Mouse (Mus musculus) myocyte (in vitro differentiated cells): ENCODE data around the gene Cmya5. TPM values are rescaled to one million over a fixed set of nuclear protein-coding genes. Genes with fewer than 3 reads are reported as not detected.

Experiments used
- H3K27me3 ChIP-seq: one replicate; pipeline ENCODE4 v1.6.1; 2011; ENCODE audit not compliant: control insufficient read depth, insufficient read depth, insufficient read length
- H3K36me3 ChIP-seq: one replicate; pipeline ENCODE4 v1.6.1; 2011; ENCODE audit not compliant: control insufficient read depth, insufficient read depth
- H3K4me2 ChIP-seq: one replicate; pipeline ENCODE4 v1.6.1; 2011; ENCODE audit warnings: low read depth, control low read depth
- H3K4me3 ChIP-seq: one replicate; pipeline ENCODE4 v1.5.1; 2011; ENCODE audit warnings: mild to moderate bottlenecking, control low read depth, moderate library complexity
- H3K79me2 ChIP-seq: one replicate; pipeline ENCODE4 v1.6.1; 2011; ENCODE audit not compliant: control insufficient read depth, insufficient read depth
- H3ac ChIP-seq: one replicate; pipeline ENCODE4 v1.6.1; 2011; ENCODE audit not compliant: control insufficient read depth, insufficient read length
- CEBPB ChIP-seq: IDR thresholded peaks from 2 replicates; pipeline ENCODE4 v1.6.1; 2011; ENCODE audit warnings: mild to moderate bottlenecking, moderate library complexity; ENCODE audit not compliant: poor library complexity, insufficient read depth, severe bottlenecking
- E2F4 ChIP-seq: IDR thresholded peaks from one replicate; pipeline ENCODE4 v1.6.1; 2011; ENCODE audit warnings: mild to moderate bottlenecking, control low read depth, moderate library complexity; ENCODE audit not compliant: insufficient read depth
- MAX ChIP-seq: IDR thresholded peaks from one replicate; pipeline ENCODE4 v1.6.1; 2011; ENCODE audit warnings: low read depth, mild to moderate bottlenecking, control low read depth
- MYOD1 ChIP-seq, 3 experiments: IDR thresholded peaks; one replicate each; pipeline ENCODE4 v1.6.1; 2011; ENCODE audit warnings: control low read depth in 2 of 3, low read depth in 2 of 3, mild to moderate bottlenecking in 2 of 3, moderate library complexity in 1 of 3; ENCODE audit not compliant: insufficient read length in 2 of 3, control insufficient read depth in 1 of 3
- MYOG ChIP-seq, 3 experiments: IDR thresholded peaks; one replicate each; pipeline ENCODE4 v1.6.1; 2011; ENCODE audit warnings: control low read depth in 2 of 3, low read depth in 2 of 3, mild to moderate bottlenecking in 2 of 3; ENCODE audit not compliant: insufficient read length in 2 of 3, control insufficient read depth in 1 of 3, insufficient read depth in 1 of 3
- POLR2A ChIP-seq: IDR thresholded peaks from one replicate; pipeline ENCODE4 v1.6.1; 2011; ENCODE audit warnings: low read depth, mild to moderate bottlenecking, control low read depth, moderate library complexity; ENCODE audit not compliant: insufficient read length
- POLR2AphosphoS2 ChIP-seq: IDR thresholded peaks from one replicate; pipeline ENCODE4 v1.6.1; 2011; ENCODE audit warnings: low read depth, control low read depth; ENCODE audit not compliant: insufficient read length
- REST ChIP-seq: IDR thresholded peaks from one replicate; pipeline ENCODE4 v1.6.1; 2011; ENCODE audit warnings: mild to moderate bottlenecking, control low read depth, moderate library complexity; ENCODE audit not compliant: insufficient read depth, insufficient read length
- SRF ChIP-seq: IDR thresholded peaks from one replicate; pipeline ENCODE4 v1.6.1; 2011; ENCODE audit warnings: low read depth; ENCODE audit not compliant: control insufficient read depth, insufficient read length
- TCF12 ChIP-seq: IDR thresholded peaks from one replicate; pipeline ENCODE4 v1.6.1; 2011; ENCODE audit warnings: mild to moderate bottlenecking, control low read depth; ENCODE audit not compliant: poor library complexity, insufficient read depth, severe bottlenecking
- TCF3 ChIP-seq: IDR thresholded peaks from one replicate; pipeline ENCODE4 v1.6.1; 2011; ENCODE audit warnings: low read depth, control low read depth; ENCODE audit not compliant: insufficient read length
- USF1 ChIP-seq: IDR thresholded peaks from one replicate; pipeline ENCODE4 v1.6.1; 2011; ENCODE audit warnings: low read depth, mild to moderate bottlenecking, control low read depth, moderate library complexity
- polyA plus RNA-seq: library from polyadenylated mRNA; unstranded; fragments of >200 nt; fragmentation: generic; extraction: Trizol; gene quantifications from one replicate; pipeline ENCODE4 v1.2.1, GENCODE M21; 2012; ENCODE audit warnings: missing spikeins

Cmya5 gene
- polyA plus RNA-seq, 1 experiment = 0.04 TPM

- TF ChIP-seq SRF (no peak), USF1 (no peak), TCF3 (no peak), TCF12 (no peak), POLR2AphosphoS2 (no peak), CEBPB (no peak), POLR2A (no peak), E2F4 (no peak), REST (no peak), MAX (no peak), MYOD1 (IDR thresholded peaks at IDR 0.05; ENCODE audit: control insufficient read depth in 1 of 3, insufficient read length in 2 of 3, low read depth in 2 of 3) (no peak), MYOG (IDR thresholded peaks at IDR 0.05; ENCODE audit: control insufficient read depth in 1 of 3, insufficient read depth in 1 of 3, insufficient read length in 2 of 3, low read depth in 2 of 3) (no peak)
- Histone ChIP-seq H3K79me2 (no peaks in the 10 kb centered on the region), H3ac (no peak overlapping the region), H3K4me2 (no peak overlapping the region), H3K36me3 (no peaks in the 10 kb centered on the region), H3K4me3 (no peak overlapping the region), H3K27me3 (no peaks in the 10 kb centered on the region)
These were observed 119.7 kb downstream of the Cmya5 start for GRCm38 (mm10) chr13:93024837-93025236.

GRCm38 (mm10) chr13:93022158-93022557, 122.4 kb downstream of the Cmya5 start:
- Histone ChIP-seq H3ac (no peak overlapping the region), H3K79me2 (no peaks in the 10 kb centered on the region), H3K27me3 (no peaks in the 10 kb centered on the region), H3K4me2 (no peak overlapping the region), H3K4me3 (no peak overlapping the region), H3K36me3 (no peaks in the 10 kb centered on the region)
- TF ChIP-seq MYOD1 (IDR thresholded peaks at IDR 0.05; ENCODE audit: control insufficient read depth in 1 of 3, insufficient read length in 2 of 3, low read depth in 2 of 3) = no peak
- no peak for TF ChIP-seq TCF3
- TF ChIP-seq POLR2AphosphoS2 = no peak
- TF ChIP-seq SRF = no peak
- TF ChIP-seq REST = no peak
- TF ChIP-seq MAX = no peak
- no peak for TF ChIP-seq TCF12
- no peak for TF ChIP-seq CEBPB
- TF ChIP-seq E2F4 = no peak
- no peak for TF ChIP-seq MYOG (IDR thresholded peaks at IDR 0.05; ENCODE audit: control insufficient read depth in 1 of 3, insufficient read depth in 1 of 3, insufficient read length in 2 of 3, low read depth in 2 of 3)
- TF ChIP-seq USF1 = no peak
- no peak for TF ChIP-seq POLR2A

GRCm38 (mm10) chr13:93012952-93013351, 131.6 kb downstream of the Cmya5 start:
- Histone ChIP-seq H3K4me2 (no peak overlapping the region), H3ac (no peak overlapping the region), H3K4me3 (no peak overlapping the region), H3K79me2 (no peaks in the 10 kb centered on the region), H3K27me3 (no peaks in the 10 kb centered on the region), H3K36me3 (no peaks in the 10 kb centered on the region)
- TF ChIP-seq MAX (no peak), TCF3 (no peak), CEBPB (no peak), MYOG (IDR thresholded peaks at IDR 0.05; ENCODE audit: control insufficient read depth in 1 of 3, insufficient read depth in 1 of 3, insufficient read length in 2 of 3, low read depth in 2 of 3) (no peak), MYOD1 (IDR thresholded peaks at IDR 0.05; ENCODE audit: control insufficient read depth in 1 of 3, insufficient read length in 2 of 3, low read depth in 2 of 3) (no peak), USF1 (no peak), POLR2A (no peak), REST (no peak), TCF12 (no peak), E2F4 (no peak), SRF (no peak)

- TF ChIP-seq CEBPB (no peak), USF1 (no peak), SRF (no peak), MAX (no peak), TCF12 (no peak), E2F4 (no peak), REST (no peak), TCF3 (no peak), POLR2AphosphoS2 (no peak), MYOD1 (IDR thresholded peaks at IDR 0.05; ENCODE audit: control insufficient read depth in 1 of 3, insufficient read length in 2 of 3, low read depth in 2 of 3) (no peak), MYOG (IDR thresholded peaks at IDR 0.05; ENCODE audit: control insufficient read depth in 1 of 3, insufficient read depth in 1 of 3, insufficient read length in 2 of 3, low read depth in 2 of 3) (no peak), POLR2A (no peak)
- H3K36me3 ChIP-seq = no peaks in the 10 kb centered on the region
- H3ac ChIP-seq = no peak overlapping the region
- no peaks in the 10 kb centered on the region for H3K79me2 ChIP-seq
- no peaks in the 10 kb centered on the region for H3K27me3 ChIP-seq
- H3K4me2 ChIP-seq = no peak overlapping the region
- no peak overlapping the region for H3K4me3 ChIP-seq
These were observed 133.2 kb downstream of the Cmya5 start for GRCm38 (mm10) chr13:93011315-93011714.
